Mouse (Mus musculus): ENCODE measurements at regions not wholly inside any gene's neighbourhood (a gene's known extent, or its start where the extent isn't known, plus 50 kb on each side); places are given as distances from the start of the nearest gene placed in this dataset.

- Histone ChIP-seq H3K27ac (ENCODE audit: low read depth) (no peak overlapping the region), H3K4me3 (ENCODE audit: low read depth, low read length) (no peak overlapping the region), H3K9ac (ENCODE audit: low read length) (no peak overlapping the region), H3K9me3 (ENCODE audit: control insufficient read depth, low read length) (no peaks in the 10 kb centered on the region), H3K36me3 (ENCODE audit: control insufficient read depth, insufficient read depth, low read length) (no peaks in the 10 kb centered on the region), H3K4me2 (ENCODE audit: low read length) (no peak overlapping the region), H3K4me1 (replicated peaks; ENCODE audit: control insufficient read depth, insufficient read depth, low read length) (no peaks in the 10 kb centered on the region), H3K27me3 (replicated peaks; ENCODE audit: control insufficient read depth, insufficient read depth, low read length) (no peaks in the 10 kb centered on the region)
- no peak for DNase-seq (ENCODE audit: low spot score)
- 60% methylated on average over 1 of the region's 1 CpGs for WGBS
- ATAC-seq (replicated peaks; ENCODE audit: low FRiP score, low TSS enrichment, low read depth): no peak
Measured at GRCm38 (mm10) chr11:23154851-23155250, 101.0 kb upstream of the Xpo1 start.

GRCm38 (mm10) chr11:23168546-23169218 lies 87.2 kb upstream of the Xpo1 start:
- ATAC-seq (replicated peaks; ENCODE audit: low FRiP score, low TSS enrichment, low read depth): no peak

GRCm38 (mm10) chr11:23169742-23170428 lies 86.0 kb upstream of the Xpo1 start:
- Histone ChIP-seq H3K4me2 (ENCODE audit: low read length) (no peak overlapping the region), H3K27me3 (replicated peaks; ENCODE audit: control insufficient read depth, insufficient read depth, low read length) (no peaks in the 10 kb centered on the region), H3K4me3 (ENCODE audit: low read depth, low read length) (no peak overlapping the region), H3K4me1 (replicated peaks; ENCODE audit: control insufficient read depth, insufficient read depth, low read length) (no peaks in the 10 kb centered on the region), H3K27ac (ENCODE audit: low read depth) (no peak overlapping the region), H3K9me3 (ENCODE audit: control insufficient read depth, low read length) (no peaks in the 10 kb centered on the region), H3K36me3 (ENCODE audit: control insufficient read depth, insufficient read depth, low read length) (no peaks in the 10 kb centered on the region), H3K9ac (ENCODE audit: low read length) (no peak overlapping the region)
- WGBS: 44% methylated on average over 3 of the region's 3 CpGs
- DNase-seq (ENCODE audit: low spot score) (no peak), ATAC-seq (replicated peaks; ENCODE audit: low FRiP score, low TSS enrichment, low read depth) (no peak)

More at GRCm38 (mm10) chr11:23168546-23169218, 87.2 kb upstream of the Xpo1 start:
- DNase-seq (ENCODE audit: low spot score): no peak
- H3K4me2 ChIP-seq (ENCODE audit: low read length): no peak overlapping the region
- H3K9ac ChIP-seq (ENCODE audit: low read length): no peak overlapping the region
- H3K27ac ChIP-seq (ENCODE audit: low read depth): no peak overlapping the region
- no peaks in the 10 kb centered on the region for H3K36me3 ChIP-seq (ENCODE audit: control insufficient read depth, insufficient read depth, low read length)
- 85% methylated on average over 12 of the region's 12 CpGs for WGBS
- H3K4me1 ChIP-seq (replicated peaks; ENCODE audit: control insufficient read depth, insufficient read depth, low read length): no peaks in the 10 kb centered on the region
- H3K9me3 ChIP-seq (ENCODE audit: control insufficient read depth, low read length): no peaks in the 10 kb centered on the region
- no peak overlapping the region for H3K4me3 ChIP-seq (ENCODE audit: low read depth, low read length)
- H3K27me3 ChIP-seq (replicated peaks; ENCODE audit: control insufficient read depth, insufficient read depth, low read length): no peaks in the 10 kb centered on the region

GRCm38 (mm10) chr11:23170813-23171212 lies 85.0 kb upstream of the Xpo1 start:
- Histone ChIP-seq H3K27ac (ENCODE audit: low read depth) (no peak overlapping the region), H3K4me3 (ENCODE audit: low read depth, low read length) (no peak overlapping the region), H3K4me2 (ENCODE audit: low read length) (no peak overlapping the region), H3K9me3 (ENCODE audit: control insufficient read depth, low read length) (no peaks in the 10 kb centered on the region), H3K36me3 (ENCODE audit: control insufficient read depth, insufficient read depth, low read length) (no peaks in the 10 kb centered on the region), H3K4me1 (replicated peaks; ENCODE audit: control insufficient read depth, insufficient read depth, low read length) (no peaks in the 10 kb centered on the region), H3K27me3 (replicated peaks; ENCODE audit: control insufficient read depth, insufficient read depth, low read length) (no peaks in the 10 kb centered on the region), H3K9ac (ENCODE audit: low read length) (no peak overlapping the region)
- DNase-seq (ENCODE audit: low spot score): no peak
- WGBS: 59% methylated on average over 2 of the region's 2 CpGs
- no peak for ATAC-seq (replicated peaks; ENCODE audit: low FRiP score, low TSS enrichment, low read depth)

GRCm38 (mm10) chr11:23171760-23172159 lies 84.1 kb upstream of the Xpo1 start:
- Histone ChIP-seq H3K4me3 (ENCODE audit: low read depth, low read length) (no peak overlapping the region), H3K4me2 (ENCODE audit: low read length) (no peak overlapping the region), H3K27me3 (replicated peaks; ENCODE audit: control insufficient read depth, insufficient read depth, low read length) (no peaks in the 10 kb centered on the region), H3K36me3 (ENCODE audit: control insufficient read depth, insufficient read depth, low read length) (no peaks in the 10 kb centered on the region), H3K27ac (ENCODE audit: low read depth) (no peak overlapping the region), H3K9ac (ENCODE audit: low read length) (no peak overlapping the region), H3K4me1 (replicated peaks; ENCODE audit: control insufficient read depth, insufficient read depth, low read length) (no peaks in the 10 kb centered on the region), H3K9me3 (ENCODE audit: control insufficient read depth, low read length) (no peaks in the 10 kb centered on the region)
- 86% methylated on average over 1 of the region's 1 CpGs for WGBS
- no peak for ATAC-seq (replicated peaks; ENCODE audit: low FRiP score, low TSS enrichment, low read depth)
- no peak for DNase-seq (ENCODE audit: low spot score)

- WGBS: 86% methylated on average over 7 of the region's 7 CpGs
- no peak for ATAC-seq (replicated peaks; ENCODE audit: low FRiP score, low TSS enrichment, low read depth)
- H3K9ac ChIP-seq (ENCODE audit: low read length): no peak overlapping the region
Measured at GRCm38 (mm10) chr11:23181647-23182046, 74.2 kb upstream of the Xpo1 start.

GRCm38 (mm10) chr11:23185211-23185610 lies 70.6 kb upstream of the Xpo1 start:
- H3K9ac ChIP-seq (ENCODE audit: low read length): no peak overlapping the region
- no peaks in the 10 kb centered on the region for H3K27me3 ChIP-seq (replicated peaks; ENCODE audit: control insufficient read depth, insufficient read depth, low read length)
- DNase-seq (ENCODE audit: low spot score): no peak
- H3K4me3 ChIP-seq (ENCODE audit: low read depth, low read length): no peak overlapping the region
- no peak for ATAC-seq (replicated peaks; ENCODE audit: low FRiP score, low TSS enrichment, low read depth)
- no peak overlapping the region for H3K4me2 ChIP-seq (ENCODE audit: low read length)
- H3K27ac ChIP-seq (ENCODE audit: low read depth): no peak overlapping the region
- H3K9me3 ChIP-seq (ENCODE audit: control insufficient read depth, low read length): 0 out of 2 replicates have a peak, but pooled peaks cover 6% of the 10 kb centered on the region
- WGBS: 88% methylated on average over 2 of the region's 2 CpGs
- H3K36me3 ChIP-seq (ENCODE audit: control insufficient read depth, insufficient read depth, low read length): no peaks in the 10 kb centered on the region
- H3K4me1 ChIP-seq (replicated peaks; ENCODE audit: control insufficient read depth, insufficient read depth, low read length): no peaks in the 10 kb centered on the region

More at GRCm38 (mm10) chr11:23181647-23182046, 74.2 kb upstream of the Xpo1 start:
- Histone ChIP-seq H3K27me3 (replicated peaks; ENCODE audit: control insufficient read depth, insufficient read depth, low read length) (no peaks in the 10 kb centered on the region), H3K9me3 (ENCODE audit: control insufficient read depth, low read length) (0 out of 2 replicates have a peak, but pooled peaks cover 6% of the 10 kb centered on the region), H3K4me3 (ENCODE audit: low read depth, low read length) (no peak overlapping the region), H3K4me1 (replicated peaks; ENCODE audit: control insufficient read depth, insufficient read depth, low read length) (no peaks in the 10 kb centered on the region), H3K36me3 (ENCODE audit: control insufficient read depth, insufficient read depth, low read length) (no peaks in the 10 kb centered on the region), H3K27ac (ENCODE audit: low read depth) (no peak overlapping the region), H3K4me2 (ENCODE audit: low read length) (no peak overlapping the region)
- peak; percentile 3 for DNase-seq (ENCODE audit: low spot score)

- Histone ChIP-seq H3K4me2 (ENCODE audit: low read length) (no peak overlapping the region), H3K27ac (ENCODE audit: low read depth) (no peak overlapping the region), H3K9ac (ENCODE audit: low read length) (no peak overlapping the region), H3K4me1 (replicated peaks; ENCODE audit: control insufficient read depth, insufficient read depth, low read length) (no peaks in the 10 kb centered on the region), H3K9me3 (ENCODE audit: control insufficient read depth, low read length) (no peaks in the 10 kb centered on the region), H3K36me3 (ENCODE audit: control insufficient read depth, insufficient read depth, low read length) (no peaks in the 10 kb centered on the region), H3K27me3 (replicated peaks; ENCODE audit: control insufficient read depth, insufficient read depth, low read length) (no peaks in the 10 kb centered on the region), H3K4me3 (ENCODE audit: low read depth, low read length) (no peak overlapping the region)
- no peak for ATAC-seq (replicated peaks; ENCODE audit: low FRiP score, low TSS enrichment, low read depth)
- 87% methylated on average over 9 of the region's 9 CpGs for WGBS
- no peak for DNase-seq (ENCODE audit: low spot score)
Measured at GRCm38 (mm10) chr11:23201701-23202449, 54.0 kb upstream of the Xpo1 start.
